Mouse (Mus musculus) brown adipose tissue, adult 24 weeks (tissue): ENCODE measurements around the gene B3gnt3. TPM values are rescaled to one million over a fixed set of nuclear protein-coding genes. Genes with fewer than 3 reads are reported as not detected.

Source experiments
- H3K27ac ChIP-seq: fragments of 200-500 bp; replicated peaks from 2 replicates; pipeline ENCODE4 v1.5.1; 2012; ENCODE audit warnings: low read depth, mild to moderate bottlenecking, low read length
- H3K4me1 ChIP-seq: fragments of 200-500 bp; 2 replicates; pipeline ENCODE4 v1.6.1; 2012; ENCODE audit warnings: low read length, mixed read lengths; ENCODE audit not compliant: control insufficient read depth, insufficient read depth, insufficient read length
- H3K4me3 ChIP-seq: fragments of 200-500 bp; 2 replicates; pipeline ENCODE4 v1.5.1; 2012; ENCODE audit warnings: low read depth, mild to moderate bottlenecking, low read length, moderate library complexity; ENCODE audit not compliant: insufficient read depth
- polyA plus RNA-seq: library from polyadenylated mRNA; stranded (reverse); fragments of >200 nt; gene quantifications from 2 replicates; pipeline ENCODE4 v1.2.4, GENCODE M21; 2012; ENCODE audit not compliant: missing spikeins, insufficient read depth, insufficient read length

The B3gnt3 gene
- polyA plus RNA-seq, 1 experiment: 1.5 TPM

DNA sequence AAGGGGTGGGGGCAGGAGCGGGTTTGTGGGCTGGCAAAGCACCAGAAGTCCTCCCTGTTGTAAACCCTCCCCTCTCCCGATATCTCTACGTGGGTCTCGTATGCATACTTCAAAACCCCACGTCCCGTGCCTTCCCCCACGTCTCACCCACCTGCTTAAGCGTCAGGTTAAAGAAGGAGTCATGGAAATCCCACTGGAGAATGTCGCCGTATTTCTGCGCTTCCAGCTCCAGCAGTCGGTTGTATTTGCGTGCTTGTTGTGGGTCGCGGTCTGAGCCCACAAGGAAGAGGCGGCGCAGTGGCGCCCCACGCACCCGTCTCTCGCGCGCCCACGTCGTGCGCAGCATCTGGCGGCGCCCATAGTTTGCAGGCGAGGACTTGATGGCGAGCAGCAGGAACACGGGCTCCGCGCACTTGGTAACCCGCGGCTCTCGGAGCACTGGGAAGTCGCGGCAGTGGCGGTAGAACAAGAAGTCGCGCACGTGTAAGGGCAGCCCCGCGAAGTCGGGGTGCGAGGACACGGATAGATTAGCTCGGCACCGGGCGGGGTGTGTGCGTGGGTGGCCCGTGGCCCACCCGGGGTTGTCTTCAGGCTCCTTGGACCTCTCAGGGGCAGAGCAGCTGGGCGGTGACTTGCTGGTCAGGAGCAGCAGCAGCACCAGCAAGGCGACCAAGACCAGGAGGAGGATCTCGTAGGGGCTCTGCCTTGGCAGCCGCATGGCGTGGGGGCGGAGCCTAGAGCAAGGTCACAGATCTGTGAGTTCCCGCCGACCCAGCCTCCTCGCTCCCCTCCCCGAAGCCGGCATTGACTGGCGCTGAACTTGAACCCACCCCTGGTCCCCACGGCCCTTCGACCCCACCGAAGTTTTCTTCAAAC, 8.2 kb downstream of the B3gnt3 start:
- no peak overlapping the region for H3K4me3 ChIP-seq
- H3K4me1 ChIP-seq: no peaks in the 10 kb centered on the region; the same call in 1 of the 2 replicates
- H3K27ac ChIP-seq: no peak overlapping the region

DNA sequence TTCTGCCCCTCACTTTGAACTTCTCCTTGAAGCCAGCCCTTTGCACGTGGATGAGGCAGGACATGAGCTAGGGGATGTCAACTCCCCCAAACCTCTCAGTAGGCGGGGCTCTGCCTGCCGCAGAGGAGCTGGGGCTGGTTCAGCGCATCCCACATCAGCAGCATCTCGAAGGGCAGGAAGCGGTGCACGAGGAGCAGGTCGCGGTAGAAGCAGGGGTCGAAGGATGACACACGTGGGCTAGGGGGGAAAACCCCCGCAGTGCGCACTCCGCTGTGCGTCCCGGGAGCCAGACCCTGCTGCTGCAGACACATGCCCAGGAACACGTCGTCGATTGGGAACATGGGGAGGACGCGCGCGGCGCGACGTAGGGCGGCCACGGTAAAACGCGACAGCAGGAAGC, 9.1 kb downstream of the B3gnt3 start:
- H3K4me1 ChIP-seq: no peaks in the 10 kb centered on the region; the same call in 1 of the 2 replicates
- H3K4me3 ChIP-seq: no peak overlapping the region
- no peak overlapping the region for H3K27ac ChIP-seq

DNA sequence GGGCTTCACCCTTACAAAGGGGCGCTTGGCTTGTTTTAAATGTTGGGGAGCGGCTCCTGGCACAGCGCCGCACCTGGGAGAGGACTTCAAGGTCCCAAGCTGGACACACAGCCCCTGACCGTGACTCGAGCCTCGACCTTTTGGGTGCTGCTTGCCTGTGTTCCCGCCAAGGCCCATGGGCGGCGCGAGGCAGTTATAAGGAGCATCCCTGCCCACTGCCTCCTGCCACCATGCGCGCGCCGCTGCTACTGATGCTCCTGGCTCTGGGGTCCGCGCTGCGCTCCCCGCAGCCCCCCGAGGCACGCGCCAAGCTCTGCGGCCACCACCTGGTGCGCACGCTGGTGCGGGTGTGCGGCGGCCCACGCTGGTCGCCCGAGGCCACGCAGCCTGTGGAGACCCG, 12.6 kb downstream of the B3gnt3 start, which contains the start of gene Insl3:
Insl3 (plus strand) TSS at position 187 of the 400 bp plus-strand sequence.
- Histone ChIP-seq H3K4me1 (no peaks in the 10 kb centered on the region; the same call in 1 of the 2 replicates), H3K27ac (no peak within 1 kb of the TSS), H3K4me3 (no peak within 1 kb of the TSS)

DNA sequence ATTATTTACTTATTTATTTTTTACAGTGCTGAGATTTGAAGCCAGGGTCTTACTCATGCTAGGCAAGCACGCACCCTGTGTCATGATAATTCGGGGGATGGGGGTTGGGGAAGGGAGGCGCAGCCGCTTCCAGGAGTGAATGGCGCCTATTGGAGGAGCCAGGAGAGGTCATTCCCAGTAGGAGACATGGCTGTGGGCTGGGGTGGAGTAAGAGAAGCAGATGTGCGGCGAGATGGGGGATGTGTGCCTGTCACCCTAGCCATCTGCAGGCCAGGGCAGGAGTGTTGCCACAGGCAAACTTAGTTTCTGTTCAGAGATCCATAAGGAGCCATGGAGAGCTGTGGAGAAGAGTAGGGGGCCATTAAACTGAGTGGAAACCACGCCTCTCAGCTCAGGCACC, 14.0 kb downstream of the B3gnt3 start:
- H3K4me3 ChIP-seq: no peak overlapping the region
- H3K4me1 ChIP-seq: no peaks in the 10 kb centered on the region; the same call in 1 of the 2 replicates
- no peak overlapping the region for H3K27ac ChIP-seq

DNA sequence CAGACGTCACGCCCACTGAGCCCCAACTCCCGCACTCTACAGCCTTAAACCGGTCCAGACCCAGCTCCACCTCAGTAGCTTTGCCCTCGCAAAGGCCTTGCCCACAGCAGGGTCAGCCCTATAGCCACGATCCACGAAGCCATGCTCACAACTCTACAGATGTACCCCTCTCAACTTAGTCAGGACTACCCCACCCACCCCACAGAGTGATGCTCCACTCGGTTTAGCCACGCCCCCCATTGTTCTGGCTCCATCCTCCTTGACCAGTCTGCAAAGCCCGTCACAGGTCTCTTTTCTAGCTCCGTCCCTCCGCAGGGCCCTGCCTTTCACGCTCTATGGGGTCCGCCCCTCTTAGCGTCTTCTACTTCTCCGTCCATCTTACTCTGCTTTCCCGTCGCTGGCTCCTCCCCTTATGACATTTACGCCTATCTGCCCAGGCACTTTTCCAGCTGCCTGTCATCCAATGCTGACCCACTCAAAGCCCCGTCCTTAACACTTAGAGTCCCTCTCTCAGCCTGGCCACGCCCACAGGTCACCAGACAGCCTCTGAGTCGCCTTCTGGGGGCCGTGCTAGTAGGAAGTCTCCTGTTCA, 15.3 kb downstream of the B3gnt3 start:
- no peak overlapping the region for H3K27ac ChIP-seq
- H3K4me1 ChIP-seq: no peaks in the 10 kb centered on the region; the same call in 1 of the 2 replicates
- H3K4me3 ChIP-seq: no peak overlapping the region

DNA sequence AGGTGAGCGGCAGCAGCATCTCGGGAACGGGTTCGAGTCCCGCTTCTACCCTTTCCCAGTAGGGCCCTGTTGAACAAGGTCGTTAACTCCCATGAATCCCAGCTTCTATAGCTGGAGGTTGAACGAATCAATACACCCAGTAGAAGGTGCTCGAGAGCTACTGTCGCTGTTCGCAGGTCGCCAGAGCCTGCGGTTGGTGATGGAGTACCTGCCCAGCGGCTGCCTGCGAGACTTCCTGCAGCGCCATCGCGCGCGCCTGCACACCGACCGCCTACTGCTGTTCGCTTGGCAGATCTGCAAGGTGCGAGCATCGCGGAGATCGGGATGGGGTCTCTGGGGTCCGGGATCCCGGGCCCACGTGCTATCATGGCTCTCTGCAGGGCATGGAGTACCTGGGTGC, 16.0 kb downstream of the B3gnt3 start:
- Histone ChIP-seq H3K4me1 (peaks cover 3% of the 10 kb centered on the region; the same call in 1 of the 2 replicates), H3K4me3 (no peak overlapping the region)

DNA sequence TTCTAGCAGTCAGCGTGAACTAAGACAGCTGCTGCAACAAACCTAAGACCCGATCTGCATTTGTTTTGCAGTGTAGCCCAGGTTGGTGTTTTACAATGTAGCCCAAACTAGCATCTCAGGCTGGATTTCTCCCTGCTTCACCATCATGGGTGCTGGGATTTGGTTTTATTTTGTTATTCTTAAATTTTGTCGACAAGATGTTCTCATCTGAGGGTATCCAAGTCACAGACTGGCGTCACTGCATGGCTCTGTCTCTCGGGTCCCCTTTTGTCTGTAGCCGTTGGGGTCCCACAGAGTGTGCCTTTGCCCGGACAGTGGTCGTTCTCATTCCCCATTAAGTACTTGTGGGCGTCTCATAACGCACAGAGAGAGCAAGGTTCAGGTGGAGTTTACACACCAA, 16.9 kb downstream of the B3gnt3 start:
- Histone ChIP-seq H3K4me1 (peaks cover 6% of the 10 kb centered on the region; the same call in 1 of the 2 replicates), H3K4me3 (no peak overlapping the region), H3K27ac (no peak overlapping the region)

More for the DNA sequence above, 16.0 kb downstream of the B3gnt3 start:
- no peak overlapping the region for H3K27ac ChIP-seq

DNA sequence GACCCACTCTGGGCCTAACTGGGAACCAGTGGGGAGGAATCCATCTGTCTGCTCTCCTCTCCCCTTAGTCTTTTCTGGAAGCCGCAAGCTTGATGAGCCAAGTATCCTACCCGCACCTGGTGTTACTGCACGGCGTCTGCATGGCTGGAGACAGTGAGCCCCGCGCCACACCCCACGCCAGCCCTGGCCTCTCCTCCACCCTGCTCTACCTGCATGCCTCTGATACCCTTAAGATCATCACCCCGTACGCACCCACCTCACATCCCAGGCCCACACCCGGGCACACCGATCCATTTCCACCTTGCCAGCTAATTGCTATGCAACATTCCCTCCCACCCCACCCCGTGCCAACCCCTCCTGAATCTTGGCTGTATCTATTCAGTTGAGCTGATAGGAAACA, 18.8 kb downstream of the B3gnt3 start:
- Histone ChIP-seq H3K4me1 (peaks cover 19% of the 10 kb centered on the region), H3K4me3 (no peak overlapping the region), H3K27ac (no peak overlapping the region)

DNA sequence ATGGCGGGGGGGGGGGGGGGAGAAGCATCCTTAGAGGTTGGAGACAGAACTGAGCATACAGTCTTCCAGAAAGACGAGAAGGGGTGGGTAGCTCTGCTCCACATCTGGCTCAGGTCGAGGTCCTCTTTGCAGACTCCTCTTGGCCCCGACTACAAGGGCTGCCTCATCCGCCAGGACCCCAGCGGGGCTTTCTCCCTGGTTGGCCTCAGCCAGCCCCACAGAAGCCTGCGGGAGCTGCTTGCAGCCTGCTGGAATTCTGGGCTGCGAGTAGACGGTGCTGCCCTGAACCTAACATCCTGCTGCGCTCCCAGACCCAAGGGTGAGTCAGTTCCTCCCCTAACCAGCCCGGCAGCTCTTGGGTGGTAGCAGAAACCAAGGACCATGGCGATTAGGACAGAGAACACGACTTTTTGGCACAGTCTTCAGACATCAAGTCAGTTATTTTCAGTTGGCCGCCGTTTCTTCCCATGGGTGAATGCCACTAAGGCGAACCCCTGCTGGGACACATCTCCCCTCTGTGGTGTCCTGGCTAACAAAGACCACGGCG, 20.1 kb downstream of the B3gnt3 start:
- H3K27ac ChIP-seq: no peak overlapping the region
- H3K4me3 ChIP-seq: no peak overlapping the region
- H3K4me1 ChIP-seq: peaks cover 24% of the 10 kb centered on the region

DNA sequence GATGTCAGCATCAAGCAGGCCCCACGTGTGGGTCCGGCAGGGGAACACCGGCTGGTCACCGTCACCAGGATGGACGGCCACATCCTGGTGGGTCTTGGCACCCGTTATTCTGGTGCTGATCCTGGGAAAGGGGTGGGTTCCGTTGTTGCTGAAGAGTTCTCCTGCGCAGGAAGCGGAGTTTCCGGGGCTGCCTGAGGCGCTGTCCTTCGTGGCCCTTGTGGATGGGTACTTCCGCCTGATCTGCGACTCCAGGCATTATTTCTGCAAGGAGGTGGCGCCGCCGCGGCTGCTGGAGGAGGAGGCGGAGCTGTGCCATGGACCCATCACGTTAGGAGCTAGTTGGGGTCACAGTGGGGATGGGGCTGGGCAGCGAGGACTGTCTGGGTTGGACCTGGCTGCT, 21.1 kb downstream of the B3gnt3 start:
- peaks cover 28% of the 10 kb centered on the region for H3K4me1 ChIP-seq
- H3K4me3 ChIP-seq: no peak overlapping the region
- peak overlapping the region; percentile 5; the same call in 1 of the 2 replicates for H3K27ac ChIP-seq

DNA sequence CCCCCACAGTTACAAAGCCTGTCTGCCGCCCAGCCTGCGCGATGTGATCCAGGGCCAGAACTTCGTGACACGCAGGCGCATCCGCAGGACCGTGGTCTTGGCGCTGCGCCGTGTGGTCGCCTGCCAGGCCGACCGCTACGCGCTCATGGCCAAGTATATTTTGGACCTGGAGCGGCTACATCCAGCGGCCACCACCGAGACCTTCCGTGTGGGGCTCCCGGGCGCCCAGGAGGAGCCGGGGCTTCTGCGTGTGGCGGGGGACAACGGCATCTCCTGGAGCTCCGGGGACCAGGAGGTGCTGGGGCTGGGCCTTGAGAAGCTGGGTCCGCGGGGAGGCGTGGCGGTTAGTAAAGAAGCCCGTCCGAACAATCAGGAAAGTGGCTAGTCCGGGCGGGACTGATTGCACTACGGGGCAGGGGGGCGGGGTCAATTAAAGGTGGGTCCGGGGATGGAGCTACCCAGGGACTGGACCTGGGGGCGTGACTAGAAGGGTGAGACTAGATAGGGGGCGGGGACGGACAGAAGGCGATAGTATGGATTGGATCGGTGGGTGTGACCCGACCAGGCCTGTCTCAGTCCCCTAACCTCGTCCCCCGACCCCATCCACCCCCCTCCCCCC, 21.9 kb downstream of the B3gnt3 start:
- no peak overlapping the region; the same call in 1 of the 2 replicates for H3K4me3 ChIP-seq
- H3K4me1 ChIP-seq: peaks cover 32% of the 10 kb centered on the region
- no peak overlapping the region for H3K27ac ChIP-seq

DNA sequence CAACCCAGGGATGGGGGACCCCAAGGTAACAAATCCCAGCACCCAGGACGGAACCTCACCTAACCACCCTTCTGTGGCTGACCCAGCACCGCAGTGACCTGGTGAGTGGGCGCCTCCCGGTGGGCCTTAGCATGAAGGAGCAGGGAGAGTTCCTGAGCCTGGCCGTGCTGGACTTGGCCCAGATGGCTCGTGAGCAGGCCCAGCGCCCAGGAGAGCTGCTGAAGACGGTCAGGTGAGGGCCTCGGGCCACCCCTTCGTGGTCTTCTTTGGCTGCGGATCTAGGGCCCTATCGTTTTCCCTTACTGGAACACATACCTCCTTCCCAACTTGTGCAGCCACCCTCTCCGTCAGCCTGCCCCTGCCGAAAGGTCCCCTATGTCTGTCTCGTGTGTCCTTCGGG, 22.5 kb downstream of the B3gnt3 start:
- Histone ChIP-seq H3K4me1 (peaks cover 32% of the 10 kb centered on the region), H3K4me3 (no peak overlapping the region), H3K27ac (no peak overlapping the region)

DNA sequence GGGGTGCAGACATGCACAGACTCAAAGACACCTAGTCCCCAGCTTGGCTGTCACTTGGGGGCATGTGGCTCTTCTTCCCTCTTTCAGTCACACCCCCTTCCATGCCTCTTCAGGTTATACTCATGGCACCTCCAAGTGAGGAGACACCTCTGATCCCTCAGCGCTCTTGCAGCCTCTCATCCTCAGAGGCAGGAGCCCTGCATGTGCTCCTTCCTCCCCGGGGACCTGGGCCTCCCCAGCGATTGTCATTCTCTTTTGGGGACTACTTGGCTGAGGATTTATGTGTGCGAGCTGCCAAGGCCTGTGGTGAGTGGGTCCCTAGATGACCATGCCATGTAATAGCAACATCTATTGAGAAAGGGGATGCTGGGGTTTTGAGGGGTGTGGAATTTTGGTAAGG, 23.4 kb downstream of the B3gnt3 start:
- peaks cover 32% of the 10 kb centered on the region for H3K4me1 ChIP-seq
- H3K27ac ChIP-seq: no peak overlapping the region
- H3K4me3 ChIP-seq: 0 out of 2 replicates have a peak overlapping the region, but pooled peaks have one; percentile 66

DNA sequence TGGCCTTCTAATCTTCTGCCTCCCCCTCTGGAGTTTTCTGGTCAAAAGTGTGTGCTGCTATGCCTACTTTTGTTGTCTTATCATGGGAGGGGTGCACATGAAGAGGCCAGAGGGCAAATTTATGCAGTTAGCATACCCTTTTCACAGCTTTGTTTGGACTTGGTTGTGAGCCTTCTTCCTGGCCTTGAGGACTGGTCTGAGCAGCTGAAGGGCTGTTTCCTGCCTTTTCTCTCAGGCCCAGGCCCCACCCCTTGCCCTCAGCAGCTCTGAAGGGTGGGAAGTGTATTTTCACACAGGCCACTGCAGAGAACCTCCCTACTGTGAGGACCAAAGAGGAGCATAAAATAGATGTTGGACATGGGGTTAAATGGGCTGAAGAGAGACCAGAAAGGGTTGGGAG, 24.0 kb downstream of the B3gnt3 start:
- H3K4me1 ChIP-seq: peaks cover 32% of the 10 kb centered on the region
- H3K4me3 ChIP-seq: peak overlapping the region; percentile 66
- peak overlapping the region; percentile 97 for H3K27ac ChIP-seq

DNA sequence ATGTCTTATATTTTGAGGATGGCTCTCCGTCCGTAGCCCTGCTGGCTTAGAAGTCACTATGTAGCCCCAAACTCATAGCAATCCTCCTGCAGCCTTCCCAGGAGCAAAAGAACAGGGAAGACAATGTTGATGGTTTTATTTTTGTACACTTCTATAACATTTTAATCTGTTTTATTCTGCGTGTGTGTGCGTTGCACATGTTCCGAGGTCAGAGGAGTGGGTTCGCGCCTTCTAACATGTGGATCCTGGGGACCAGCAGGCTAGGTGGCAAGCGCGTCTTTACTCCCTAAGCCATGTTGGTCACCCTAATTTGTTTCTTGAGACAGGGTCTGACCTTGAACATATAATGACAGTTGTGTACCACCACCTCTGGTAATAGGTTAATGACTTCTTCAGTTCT, 24.8 kb downstream of the B3gnt3 start:
- peaks cover 32% of the 10 kb centered on the region for H3K4me1 ChIP-seq
- H3K27ac ChIP-seq: peak overlapping the region; percentile 97
- peak overlapping the region; percentile 66 for H3K4me3 ChIP-seq
